Mouse (Mus musculus) midbrain, embryonic 11.5 days (tissue): ENCODE measurements around the gene Gm2042. TPM values are rescaled to one million over a fixed set of nuclear protein-coding genes. Genes with fewer than 3 reads are reported as not detected.
"Not testable (repeated sequence)": the region's sequence is repeated elsewhere in the genome, so short reads cannot be mapped to it uniquely, and the experiment has no call there.

Experiments
- ATAC-seq: fragments of 200-750 bp; cut with Nextera tagmentation; 2 replicates; pipeline ENCODE4 v1.8.0; 2017; ENCODE audit warnings: moderate TSS enrichment, moderate library complexity; ENCODE audit not compliant: low FRiP score
- DNase-seq: peaks from one replicate; pipeline ENCODE4 v3.0.0; 2015; ENCODE audit warnings: low spot score; ENCODE audit errors: missing footprints
- H3K27ac ChIP-seq: fragments of 300-500 bp; sonication (generic); 2 replicates; pipeline ENCODE4 v1.5.1; 2014; ENCODE audit warnings: low read depth, low read length
- H3K27me3 ChIP-seq: fragments of 300-500 bp; sonication (generic); 2 replicates; pipeline ENCODE4 v1.6.1; 2014; ENCODE audit warnings: mild to moderate bottlenecking, low read length, moderate library complexity, mixed read lengths; ENCODE audit not compliant: control insufficient read depth, insufficient read depth
- H3K36me3 ChIP-seq: fragments of 300-500 bp; sonication (generic); 2 replicates; pipeline ENCODE4 v1.6.1; 2014; ENCODE audit warnings: mild to moderate bottlenecking, low read length, moderate library complexity, mixed read lengths; ENCODE audit not compliant: control insufficient read depth, insufficient read depth
- H3K4me1 ChIP-seq: fragments of 300-500 bp; sonication (generic); 2 replicates; pipeline ENCODE4 v1.6.1; 2014; ENCODE audit warnings: low read length; ENCODE audit not compliant: control insufficient read depth, insufficient read depth
- H3K4me2 ChIP-seq: fragments of 300-500 bp; sonication (generic); 2 replicates; pipeline ENCODE4 v1.6.1; 2014; ENCODE audit warnings: mild to moderate bottlenecking, moderate library complexity
- H3K4me3 ChIP-seq: fragments of 300-500 bp; sonication (generic); 2 replicates; pipeline ENCODE4 v1.5.1; 2014; ENCODE audit warnings: low read depth, low read length
- H3K9ac ChIP-seq: fragments of 300-500 bp; sonication (generic); 2 replicates; pipeline ENCODE4 v1.6.1; 2014; ENCODE audit warnings: low read length
- H3K9me3 ChIP-seq: fragments of 300-500 bp; sonication (generic); 2 replicates; pipeline ENCODE4 v1.6.1; 2016; ENCODE audit warnings: low read length; ENCODE audit not compliant: control insufficient read depth
- WGBS: fragments of 180-500 bp; shearing (Covaris S2); extraction: QIAGEN DNeasy Blood & Tissue Kit; methylation state at CpG from one replicate; pipeline ENCODE4 v1.1.7; 2014; 5-methylcytosine and 5-hydroxymethylcytosine counted together
- polyA plus RNA-seq: library from polyadenylated mRNA; unstranded; fragments of >200 nt; fragmentation: Nextera tagmentation; extraction: Ambion mirVana; gene quantifications from 2 replicates; pipeline ENCODE4 v1.2.1, GENCODE M21; 2014

Gm2042 gene
- not detected in 2 replicates for polyA plus RNA-seq

- not testable (repeated sequence) for H3K27ac ChIP-seq, H3K4me3 ChIP-seq, DNase-seq, H3K4me2 ChIP-seq, H3K9me3 ChIP-seq, H3K27me3 ChIP-seq, H3K36me3 ChIP-seq, H3K9ac ChIP-seq, ATAC-seq, H3K4me1 ChIP-seq
- WGBS, result 82% methylated on average over 2 of the region's 2 CpGs
Measured at GRCm38 (mm10) chr12:87953780-87954179, at the start of gene Gm2042. Gm2042 (plus strand) TSS chr12:87954080.

- not testable (repeated sequence) for H3K9me3 ChIP-seq, DNase-seq, H3K4me3 ChIP-seq, H3K36me3 ChIP-seq, H3K9ac ChIP-seq, H3K27ac ChIP-seq, H3K27me3 ChIP-seq, H3K4me2 ChIP-seq, ATAC-seq, H3K4me1 ChIP-seq
- 88% methylated on average over 2 of the region's 2 CpGs for WGBS
Measured at GRCm38 (mm10) chr12:87919721-87920120, 34.2 kb upstream of the Gm2042 start, which contains the start of gene Gm2035. Gm2035 (minus strand) TSS chr12:87919857.

- not testable (repeated sequence) for ATAC-seq, H3K9ac ChIP-seq, H3K27ac ChIP-seq, DNase-seq, H3K4me2 ChIP-seq, H3K27me3 ChIP-seq, H3K4me3 ChIP-seq, H3K4me1 ChIP-seq, H3K9me3 ChIP-seq, H3K36me3 ChIP-seq
Measured at GRCm38 (mm10) chr12:87984000-87984399, 30.1 kb downstream of the Gm2042 start.

- WGBS, result 73% methylated on average over 2 of the region's 3 CpGs
- H3K9me3 ChIP-seq, DNase-seq, H3K9ac ChIP-seq, H3K4me2 ChIP-seq, H3K27me3 ChIP-seq, H3K36me3 ChIP-seq, ATAC-seq, H3K27ac ChIP-seq, H3K4me1 ChIP-seq, H3K4me3 ChIP-seq: not testable (repeated sequence)
Measured at GRCm38 (mm10) chr12:88004118-88004517, 50.2 kb downstream of the Gm2042 start.

Other genes with a start within 250 kb of the Gm2042 start
- not detected in 2 replicates for gene Gm21319, start 178.3 kb upstream of the Gm2042 start, polyA plus RNA-seq
- gene Gm21936, start 158.6 kb upstream of the Gm2042 start, polyA plus RNA-seq, result not detected in 2 replicates
- not detected in 2 replicates for gene BB287469, start 137.5 kb upstream of the Gm2042 start, polyA plus RNA-seq
- not detected in 2 replicates for gene Gm2001, start 111.7 kb upstream of the Gm2042 start, polyA plus RNA-seq
- not detected in 2 replicates for gene Gm2016, start 80.0 kb upstream of the Gm2042 start, polyA plus RNA-seq
- not detected in 2 replicates for gene Gm2022, start 58.7 kb upstream of the Gm2042 start, polyA plus RNA-seq
- gene Gm2035, start 34.2 kb upstream of the Gm2042 start, polyA plus RNA-seq, result not detected in 2 replicates
- gene Gm2075, start 57.8 kb downstream of the Gm2042 start, polyA plus RNA-seq, result not detected in 2 replicates
- not detected in 2 replicates for gene Gm6803, start 64.7 kb downstream of the Gm2042 start, polyA plus RNA-seq
- not detected in 2 replicates for gene Gm2056, start 72.9 kb downstream of the Gm2042 start, polyA plus RNA-seq
- not detected in 2 replicates for gene Gm16368, start 129.6 kb downstream of the Gm2042 start, polyA plus RNA-seq
- gene Gm10436, start 228.0 kb downstream of the Gm2042 start, polyA plus RNA-seq, result not detected in 2 replicates